Mouse (Mus musculus) cortical plate, adult 2 months (tissue): ENCODE results near the gene Psmd2. TPM values are rescaled to one million over a fixed set of nuclear protein-coding genes. Genes with fewer than 3 reads are reported as not detected.

Experiments used
- H3K27ac ChIP-seq: fragments of 200-500 bp; 2 replicates; pipeline ENCODE4 v1.5.1; 2012; ENCODE audit warnings: low read length, control low read depth, inconsistent platforms; ENCODE audit not compliant: insufficient read depth
- H3K4me1 ChIP-seq: fragments of 200-500 bp; 2 replicates; pipeline ENCODE4 v1.6.1; 2011; ENCODE audit warnings: low read length; ENCODE audit not compliant: control insufficient read depth, insufficient read depth
- H3K4me3 ChIP-seq: fragments of 200-500 bp; 2 replicates; pipeline ENCODE4 v1.5.1; 2011; ENCODE audit warnings: mild to moderate bottlenecking, low read length, control low read depth; ENCODE audit not compliant: insufficient read depth
- CTCF ChIP-seq: fragments of 200-500 bp; IDR thresholded peaks from 2 replicates; pipeline ENCODE4 v1.5.1; 2011; ENCODE audit warnings: mild to moderate bottlenecking, control low read depth, low read length; ENCODE audit not compliant: insufficient read depth; ENCODE audit errors: extremely low read depth
- POLR2A ChIP-seq: fragments of 200-500 bp; IDR thresholded peaks from 2 replicates; pipeline ENCODE4 v1.6.1; 2011; ENCODE audit warnings: mild to moderate bottlenecking, low read length, control low read depth; ENCODE audit not compliant: insufficient read depth; ENCODE audit errors: extremely low read depth
- polyA plus RNA-seq: library from polyadenylated mRNA; depleted of rRNA; stranded (reverse); fragments of >200 nt; gene quantifications from 2 replicates; pipeline ENCODE4 v1.2.3, GENCODE M21; 2012

The Psmd2 gene
- polyA plus RNA-seq, 1 experiment: 173 TPM

GRCm38 (mm10) chr16:20675213-20675612 lies 23.8 kb downstream of the Psmd2 start:
- H3K4me1 ChIP-seq: peaks cover 6% of the 10 kb centered on the region; the same call in 1 of the 2 replicates
- no peak overlapping the region for H3K27ac ChIP-seq
- no peak overlapping the region for H3K4me3 ChIP-seq
- no peak for TF ChIP-seq POLR2A
- TF ChIP-seq CTCF: no peak

GRCm38 (mm10) chr16:20676702-20677101 lies 25.2 kb downstream of the Psmd2 start:
- H3K4me3 ChIP-seq: no peak overlapping the region
- peaks cover 6% of the 10 kb centered on the region; the same call in 1 of the 2 replicates for H3K4me1 ChIP-seq
- no peak for TF ChIP-seq CTCF
- no peak for TF ChIP-seq POLR2A
- no peak overlapping the region for H3K27ac ChIP-seq

- H3K4me3 ChIP-seq: no peak overlapping the region
- no peak overlapping the region for H3K27ac ChIP-seq
Measured at GRCm38 (mm10) chr16:20677380-20677779, 25.9 kb downstream of the Psmd2 start.

GRCm38 (mm10) chr16:20677974-20678675 lies 26.7 kb downstream of the Psmd2 start:
- TF ChIP-seq POLR2A (no peak), CTCF (no peak)
- H3K27ac ChIP-seq: no peak overlapping the region
- H3K4me1 ChIP-seq: peaks cover 6% of the 10 kb centered on the region; the same call in 1 of the 2 replicates
- H3K4me3 ChIP-seq: no peak overlapping the region

More at GRCm38 (mm10) chr16:20677380-20677779, 25.9 kb downstream of the Psmd2 start:
- TF ChIP-seq CTCF (no peak), POLR2A (no peak)
- peaks cover 6% of the 10 kb centered on the region; the same call in 1 of the 2 replicates for H3K4me1 ChIP-seq

GRCm38 (mm10) chr16:20690774-20691173 lies 39.3 kb downstream of the Psmd2 start:
- Histone ChIP-seq H3K4me1 (no peaks in the 10 kb centered on the region), H3K27ac (no peak overlapping the region), H3K4me3 (no peak overlapping the region)
- TF ChIP-seq CTCF: no peak
- no peak for TF ChIP-seq POLR2A

GRCm38 (mm10) chr16:20691617-20692016 lies 40.2 kb downstream of the Psmd2 start:
- no peaks in the 10 kb centered on the region for H3K4me1 ChIP-seq
- no peak overlapping the region for H3K4me3 ChIP-seq
- no peak overlapping the region for H3K27ac ChIP-seq
- TF ChIP-seq CTCF: no peak

GRCm38 (mm10) chr16:20692241-20692965 lies 41.0 kb downstream of the Psmd2 start:
- Histone ChIP-seq H3K27ac (peak overlapping the region; percentile 1; the same call in 1 of the 2 replicates), H3K4me3 (peak overlapping the region; percentile 82; the same call in 1 of the 2 replicates), H3K4me1 (no peaks in the 10 kb centered on the region)
- no peak for TF ChIP-seq CTCF
- TF ChIP-seq POLR2A: no peak

- peak within 1 kb of the TSS; percentile 98 for H3K27ac ChIP-seq
- peak within 1 kb of the TSS; percentile 82 for H3K4me3 ChIP-seq
- TF ChIP-seq CTCF (no peak), POLR2A (peak; percentile 93)
- H3K4me1 ChIP-seq: no peaks in the 10 kb centered on the region
Measured at GRCm38 (mm10) chr16:20693111-20693701, 41.8 kb downstream of the Psmd2 start, which contains the start of gene Fam131a. Gene Fam131a, plus strand, starts transcription at chr16:20693241.

- Histone ChIP-seq H3K4me3 (peak overlapping the region; percentile 75), H3K27ac (peak overlapping the region; percentile 92), H3K4me1 (0 out of 2 replicates have a peak, but pooled peaks cover 2% of the 10 kb centered on the region)
- TF ChIP-seq POLR2A (peak; percentile 70; the same call in 1 of the 2 replicates), CTCF (no peak)
Measured at GRCm38 (mm10) chr16:20694781-20695180, 43.3 kb downstream of the Psmd2 start.
